Mouse (Mus musculus) kidney, adult 2 months (tissue): ENCODE measurements at regions not wholly inside any gene's neighbourhood (a gene's known extent, or its start where the extent isn't known, plus 50 kb on each side); places are given as distances from the start of the nearest gene placed in this dataset.
A peak's percentile ranks its signal among the peaks of the same experiment; 100 is the strongest.

Experiments
- DNase-seq: peaks from one replicate; pipeline ENCODE4 v3.0.0; 2021
- H3K27ac ChIP-seq: fragments of 200-500 bp; 2 replicates; pipeline ENCODE4 v1.5.1; 2012; ENCODE audit warnings: low read depth, low read length, control low read depth, inconsistent platforms; ENCODE audit not compliant: insufficient read depth
- H3K27me3 ChIP-seq: fragments of 200-500 bp; replicated peaks from 2 replicates; pipeline ENCODE4 v1.6.1; 2012; ENCODE audit warnings: mild to moderate bottlenecking, moderate library complexity, low read length, inconsistent platforms; ENCODE audit not compliant: control insufficient read depth, insufficient read depth
- H3K36me3 ChIP-seq: fragments of 200-500 bp; 2 replicates; pipeline ENCODE4 v1.6.1; 2012; ENCODE audit warnings: mild to moderate bottlenecking, moderate library complexity, low read length, inconsistent platforms; ENCODE audit not compliant: control insufficient read depth, insufficient read depth
- H3K4me1 ChIP-seq: fragments of 200-500 bp; 2 replicates; pipeline ENCODE4 v1.6.1; 2011; ENCODE audit warnings: low read length; ENCODE audit not compliant: control insufficient read depth, insufficient read depth
- H3K4me3 ChIP-seq: fragments of 200-500 bp; 2 replicates; pipeline ENCODE4 v1.5.1; 2011; ENCODE audit warnings: mild to moderate bottlenecking, low read depth, low read length, control low read depth; ENCODE audit not compliant: insufficient read depth
- CTCF ChIP-seq: fragments of 200-500 bp; conservative IDR thresholded peaks from 2 replicates; pipeline ENCODE4 v1.5.1; 2011; ENCODE audit warnings: low read depth, mild to moderate bottlenecking, control low read depth, low read length, moderate library complexity, mixed read lengths; ENCODE audit not compliant: insufficient read depth, insufficient read length
- POLR2A ChIP-seq: fragments of 200-500 bp; IDR thresholded peaks from one replicate; pipeline ENCODE4 v1.6.1; 2011; ENCODE audit warnings: low read depth, low read length, control low read depth
- WGBS: fragments of 180-500 bp; shearing (Covaris S2); methylation state at CpG from one replicate; pipeline ENCODE4 v1.1.7; 2018; 5-methylcytosine and 5-hydroxymethylcytosine counted together

DNA sequence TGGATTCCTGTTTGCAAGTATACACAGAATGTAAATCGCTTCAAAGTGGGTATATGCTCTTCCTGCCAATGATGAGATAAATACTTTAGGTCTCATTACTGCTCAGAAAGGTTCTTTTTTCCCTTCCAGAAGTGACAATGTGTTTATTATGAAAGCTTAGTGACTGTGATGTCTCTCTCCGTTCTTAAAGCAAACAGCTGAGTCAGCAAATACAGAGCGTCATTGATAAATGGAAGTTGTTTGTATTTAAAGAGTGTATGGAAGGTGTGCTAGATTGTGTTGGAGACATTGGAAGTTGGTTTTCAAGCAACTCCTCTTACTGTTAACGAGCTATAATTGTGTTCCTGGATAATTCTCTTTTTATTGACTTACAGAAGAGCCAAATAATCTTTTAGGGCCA lies 408.0 kb downstream of the Prr30 start:
- Histone ChIP-seq H3K36me3 (no peaks in the 10 kb centered on the region), H3K27me3 (no peaks in the 10 kb centered on the region), H3K4me3 (no peak overlapping the region), H3K27ac (no peak overlapping the region), H3K4me1 (no peaks in the 10 kb centered on the region)
- DNase-seq = no peak
- 82% methylated on average over 4 of the region's 4 CpGs for WGBS
- TF ChIP-seq POLR2A (no peak), CTCF (no peak)

DNA sequence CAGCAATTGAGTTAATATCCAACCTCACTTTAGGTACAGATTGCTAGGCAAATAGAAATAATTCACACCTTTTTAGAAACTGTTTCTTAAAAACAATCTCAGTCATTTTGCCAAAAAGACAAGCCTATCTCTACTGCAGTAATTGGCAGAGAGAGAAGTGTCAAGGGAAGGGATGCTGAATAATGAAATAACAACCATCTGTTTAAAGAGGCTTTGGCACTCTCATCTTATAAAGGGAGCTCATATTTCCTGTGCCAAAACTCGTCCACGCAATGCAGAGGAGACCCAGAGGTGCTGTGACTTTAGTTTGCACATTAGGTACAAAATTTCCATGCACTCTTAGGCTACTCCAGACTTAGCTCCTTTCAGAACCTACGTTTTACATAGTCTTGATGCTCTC lies 418.2 kb downstream of the Prr30 start:
- 68% methylated on average over 3 of the region's 3 CpGs for whole genome bisulfite sequencing
- no peak for DNase-seq
- H3K27ac ChIP-seq = no peak overlapping the region
- H3K36me3 ChIP-seq = no peaks in the 10 kb centered on the region
- no peaks in the 10 kb centered on the region for H3K4me1 ChIP-seq
- no peaks in the 10 kb centered on the region for H3K27me3 ChIP-seq
- H3K4me3 ChIP-seq = no peak overlapping the region
- TF ChIP-seq POLR2A (no peak), CTCF (no peak)

DNA sequence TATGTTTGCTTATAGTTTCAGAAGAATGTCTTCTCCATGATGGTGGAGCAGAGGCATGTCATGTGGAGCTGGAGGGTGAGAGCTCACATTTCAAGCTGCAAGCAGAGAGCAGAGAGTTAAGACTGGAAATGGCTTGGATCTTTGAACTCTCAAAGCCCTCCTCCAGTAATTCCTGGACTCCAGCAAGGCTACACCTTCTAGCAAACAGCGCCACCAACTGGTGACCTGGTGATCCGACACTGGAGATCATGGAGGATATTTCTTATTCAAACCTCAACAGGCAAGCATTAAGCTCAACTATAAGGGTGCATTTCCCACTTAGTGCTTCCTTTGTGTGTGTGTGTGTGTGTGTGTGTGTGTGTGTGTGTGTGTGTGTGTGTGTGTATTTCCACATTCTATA lies 446.2 kb downstream of the Prr30 start:
- Histone ChIP-seq H3K27me3 (no peaks in the 10 kb centered on the region), H3K27ac (no peak overlapping the region), H3K4me3 (no peak overlapping the region), H3K36me3 (no peaks in the 10 kb centered on the region), H3K4me1 (no peaks in the 10 kb centered on the region)
- 57% methylated on average over 2 of the region's 2 CpGs for WGBS
- TF ChIP-seq CTCF (peak; percentile 53), POLR2A (no peak)
- peak; percentile 27 for DNase-seq

DNA sequence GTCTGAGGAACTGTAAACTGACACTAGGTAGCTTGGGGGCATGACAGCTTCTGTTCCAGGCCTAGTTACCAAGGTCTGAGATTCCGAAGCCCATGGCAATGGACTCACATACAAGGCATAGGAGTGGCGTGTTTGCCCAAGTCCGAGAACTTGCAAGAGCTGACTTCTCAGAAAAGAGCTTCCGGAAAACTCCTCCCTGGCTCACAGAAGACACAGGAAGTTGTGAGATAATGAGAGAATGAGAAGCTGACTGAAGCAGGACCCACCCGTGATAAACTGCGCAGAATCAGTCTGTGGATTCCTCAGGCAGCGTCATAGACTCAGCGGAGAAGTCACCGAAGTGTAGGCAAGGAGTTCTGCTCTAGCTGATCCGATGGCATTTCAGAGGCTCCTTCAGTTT lies 447.4 kb downstream of the Prr30 start:
- no peak overlapping the region for H3K4me3 ChIP-seq
- DNase-seq = no peak
- no peak for TF ChIP-seq CTCF
- TF ChIP-seq POLR2A = no peak
- H3K4me1 ChIP-seq = no peaks in the 10 kb centered on the region
- 84% methylated on average over 10 of the region's 10 CpGs for WGBS
- H3K36me3 ChIP-seq = no peaks in the 10 kb centered on the region
- H3K27me3 ChIP-seq = no peaks in the 10 kb centered on the region
- no peak overlapping the region for H3K27ac ChIP-seq

DNA sequence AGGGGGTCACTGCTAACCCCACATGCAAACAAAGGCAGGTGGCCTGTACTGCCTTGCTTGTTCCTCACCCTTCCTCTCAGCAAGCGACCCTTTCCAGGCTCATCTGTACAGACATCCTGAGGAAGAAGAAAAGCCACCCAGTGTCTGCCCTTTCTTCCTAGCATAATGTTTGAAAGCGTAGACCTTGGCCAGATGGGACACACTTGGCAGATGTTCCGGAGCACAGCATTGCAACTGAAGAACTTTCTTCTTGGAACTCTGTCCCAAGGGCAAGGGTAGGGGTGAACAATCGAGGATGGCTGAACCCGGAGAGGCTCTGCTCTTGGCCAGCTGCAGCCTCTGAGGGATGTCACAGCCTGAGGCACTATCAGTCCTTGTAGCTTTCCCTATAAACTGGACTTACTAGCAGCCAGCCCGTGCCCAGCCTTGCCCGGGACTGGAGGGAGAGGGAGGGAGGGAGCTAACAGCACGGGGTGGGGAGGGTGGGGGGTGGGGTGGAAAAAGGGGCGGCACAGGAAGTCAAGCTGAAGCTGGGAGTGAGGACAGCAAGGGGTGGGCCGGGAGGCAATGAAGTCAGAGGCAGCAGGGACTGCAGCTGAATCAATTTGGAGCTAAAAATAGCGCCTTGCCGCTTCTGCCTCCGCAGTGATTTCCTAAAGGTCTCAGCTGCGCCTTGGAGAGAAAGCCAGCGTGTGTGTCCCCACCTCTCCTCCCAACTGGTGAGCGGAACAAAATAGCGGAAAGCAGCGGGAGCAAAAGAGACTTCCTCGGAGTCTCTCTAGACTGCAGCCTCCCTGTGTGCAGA lies 450.2 kb downstream of the Prr30 start:
- no peaks in the 10 kb centered on the region for H3K36me3 ChIP-seq
- no peaks in the 10 kb centered on the region for H3K27me3 ChIP-seq
- DNase-seq = peak; percentile 76
- 4% methylated on average over 19 of the region's 19 CpGs for WGBS
- TF ChIP-seq CTCF = no peak
- TF ChIP-seq POLR2A = no peak
- peak overlapping the region; percentile 33 for H3K4me3 ChIP-seq
- H3K27ac ChIP-seq = peak overlapping the region; percentile 26; the same call in 1 of the 2 replicates
- no peaks in the 10 kb centered on the region for H3K4me1 ChIP-seq

DNA sequence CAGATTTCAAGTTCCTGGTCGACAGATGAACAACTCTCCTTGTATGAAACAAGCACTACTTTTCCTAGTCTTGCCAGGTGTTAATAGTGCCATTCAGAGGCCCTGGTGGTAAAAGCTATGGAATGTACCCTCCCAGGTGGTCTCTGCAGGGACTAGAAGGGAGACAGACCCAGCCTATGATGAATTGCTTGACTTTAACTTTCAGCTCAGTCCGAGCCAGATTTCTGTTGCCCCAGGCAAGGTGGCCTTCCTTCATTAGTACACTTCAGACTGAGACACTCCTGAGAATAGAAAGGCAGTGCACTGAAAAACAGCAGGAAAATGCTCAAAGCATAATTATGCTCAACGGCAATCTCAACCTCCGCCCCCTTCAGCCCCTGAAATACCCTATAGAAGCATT lies 450.8 kb upstream of the Klf12 start:
- Histone ChIP-seq H3K27me3 (no peaks in the 10 kb centered on the region), H3K4me3 (no peak overlapping the region), H3K27ac (no peak overlapping the region), H3K4me1 (no peaks in the 10 kb centered on the region), H3K36me3 (no peaks in the 10 kb centered on the region)
- TF ChIP-seq CTCF (no peak), POLR2A (no peak)
- no peak for DNase-seq
- 59% methylated on average over 4 of the region's 4 CpGs for WGBS

DNA sequence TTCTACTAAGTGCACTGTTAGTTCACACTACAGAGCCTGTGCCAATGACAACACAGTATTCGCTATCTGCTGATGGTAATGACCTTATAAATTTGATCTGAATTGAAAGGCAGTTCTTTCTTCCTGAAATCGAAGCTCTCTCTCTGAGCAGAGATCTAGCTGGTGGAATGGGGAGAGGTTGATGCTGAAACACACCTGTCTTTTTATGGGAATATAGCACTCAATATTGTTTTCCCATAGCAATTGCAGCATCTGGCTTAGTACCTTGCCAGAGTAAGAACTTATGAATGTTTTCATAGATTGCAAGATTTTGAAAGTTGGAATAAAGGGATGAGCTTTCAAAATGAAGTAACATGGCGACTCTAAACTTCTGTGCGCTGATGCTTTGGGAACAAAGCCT lies 444.0 kb upstream of the Klf12 start:
- H3K27me3 ChIP-seq = no peaks in the 10 kb centered on the region
- TF ChIP-seq POLR2A = no peak
- no peak for TF ChIP-seq CTCF
- H3K36me3 ChIP-seq = no peaks in the 10 kb centered on the region
- H3K27ac ChIP-seq = no peak overlapping the region
- no peak for DNase-seq
- H3K4me1 ChIP-seq = no peaks in the 10 kb centered on the region
- WGBS = 74% methylated on average over 4 of the region's 4 CpGs
- H3K4me3 ChIP-seq = no peak overlapping the region
